Mouse (Mus musculus): ENCODE results near the gene Bid. TPM values are rescaled to one million over a fixed set of nuclear protein-coding genes. Genes with fewer than 3 reads are reported as not detected.
A peak's percentile ranks its signal among the peaks of the same experiment; 100 is the strongest.

Gene Bid
- polyA plus RNA-seq, 1 experiment, result 13.6 TPM

GRCm38 (mm10) chr6:120906521-120906920 is 10.1 kb downstream of the Bid start:
- TF ChIP-seq FLI1 (IDR thresholded peaks at IDR 0.05; ENCODE audit: low read length) (no peak), GATA1 (IDR thresholded peaks at IDR 0.05; ENCODE audit: borderline replicate concordance, low read length) (no peak)

GRCm38 (mm10) chr6:120905111-120905510 is 11.5 kb downstream of the Bid start:
- H3K9me3 ChIP-seq, result no peaks in the 10 kb centered on the region
- H3K4me1 ChIP-seq, result peaks cover 51% of the 10 kb centered on the region
- no peak for TF ChIP-seq FLI1 (IDR thresholded peaks at IDR 0.05; ENCODE audit: low read length)
- TF ChIP-seq GATA1 (IDR thresholded peaks at IDR 0.05; ENCODE audit: borderline replicate concordance, low read length), result no peak
- peaks cover 83% of the 10 kb centered on the region for H3K36me3 ChIP-seq (replicated peaks; ENCODE audit: low read length)
- no peak overlapping the region for H3K4me3 ChIP-seq (replicated peaks)
- H3K27me3 ChIP-seq (replicated peaks), result no peaks in the 10 kb centered on the region

More at GRCm38 (mm10) chr6:120906521-120906920, 10.1 kb downstream of the Bid start:
- no peaks in the 10 kb centered on the region for H3K27me3 ChIP-seq (replicated peaks)
- H3K9me3 ChIP-seq, result no peaks in the 10 kb centered on the region
- H3K36me3 ChIP-seq (replicated peaks; ENCODE audit: low read length), result peaks cover 83% of the 10 kb centered on the region
- H3K4me1 ChIP-seq, result peaks cover 51% of the 10 kb centered on the region
- H3K4me3 ChIP-seq (replicated peaks), result no peak overlapping the region

- Histone ChIP-seq H3K27me3 (replicated peaks) (no peaks in the 10 kb centered on the region), H3K4me1 (peaks cover 54% of the 10 kb centered on the region), H3K4me3 (replicated peaks) (no peak overlapping the region), H3K9me3 (no peaks in the 10 kb centered on the region), H3K36me3 (replicated peaks; ENCODE audit: low read length) (peaks cover 87% of the 10 kb centered on the region)
- TF ChIP-seq FLI1 (IDR thresholded peaks at IDR 0.05; ENCODE audit: low read length) (no peak), GATA1 (IDR thresholded peaks at IDR 0.05; ENCODE audit: borderline replicate concordance, low read length) (no peak)
These were observed 12.7 kb downstream of the Bid start for GRCm38 (mm10) chr6:120903961-120904360.

- no peak for TF ChIP-seq GATA1 (IDR thresholded peaks at IDR 0.05; ENCODE audit: borderline replicate concordance, low read length)
- TF ChIP-seq FLI1 (IDR thresholded peaks at IDR 0.05; ENCODE audit: low read length), result no peak
- Histone ChIP-seq H3K9me3 (no peaks in the 10 kb centered on the region), H3K4me1 (peaks cover 59% of the 10 kb centered on the region), H3K4me3 (replicated peaks) (no peak overlapping the region), H3K27me3 (replicated peaks) (no peaks in the 10 kb centered on the region), H3K36me3 (replicated peaks; ENCODE audit: low read length) (peaks cover 92% of the 10 kb centered on the region)
These were observed 13.2 kb downstream of the Bid start for GRCm38 (mm10) chr6:120903450-120903912.

- H3K4me1 ChIP-seq, result peaks cover 71% of the 10 kb centered on the region
- peak overlapping the region; percentile 59 for H3K4me3 ChIP-seq (replicated peaks)
- no peaks in the 10 kb centered on the region for H3K27me3 ChIP-seq (replicated peaks)
- no peaks in the 10 kb centered on the region for H3K9me3 ChIP-seq
- peaks cover 97% of the 10 kb centered on the region for H3K36me3 ChIP-seq (replicated peaks; ENCODE audit: low read length)
- TF ChIP-seq FLI1 (IDR thresholded peaks at IDR 0.05; ENCODE audit: low read length), result no peak
- TF ChIP-seq GATA1 (IDR thresholded peaks at IDR 0.05; ENCODE audit: borderline replicate concordance, low read length), result no peak
These were observed 14.6 kb downstream of the Bid start for GRCm38 (mm10) chr6:120901776-120902645.

GRCm38 (mm10) chr6:120898188-120898833 is 18.3 kb downstream of the Bid start:
- no peaks in the 10 kb centered on the region for H3K27me3 ChIP-seq (replicated peaks)
- TF ChIP-seq GATA1 (IDR thresholded peaks at IDR 0.05; ENCODE audit: borderline replicate concordance, low read length) (no peak), FLI1 (IDR thresholded peaks at IDR 0.05; ENCODE audit: low read length) (no peak)
- H3K4me3 ChIP-seq (replicated peaks), result no peak overlapping the region
- peaks cover 66% of the 10 kb centered on the region for H3K4me1 ChIP-seq
- no peaks in the 10 kb centered on the region for H3K9me3 ChIP-seq
- H3K36me3 ChIP-seq (replicated peaks; ENCODE audit: low read length), result peaks cover 97% of the 10 kb centered on the region

- Histone ChIP-seq H3K4me3 (replicated peaks) (no peak overlapping the region), H3K9me3 (no peaks in the 10 kb centered on the region), H3K36me3 (replicated peaks; ENCODE audit: low read length) (peaks cover 100% of the 10 kb centered on the region), H3K4me1 (peaks cover 33% of the 10 kb centered on the region), H3K27me3 (replicated peaks) (no peaks in the 10 kb centered on the region)
- no peak for TF ChIP-seq FLI1 (IDR thresholded peaks at IDR 0.05; ENCODE audit: low read length)
- TF ChIP-seq GATA1 (IDR thresholded peaks at IDR 0.05; ENCODE audit: borderline replicate concordance, low read length), result no peak
These were observed 22.1 kb downstream of the Bid start for GRCm38 (mm10) chr6:120894524-120894923.

GRCm38 (mm10) chr6:120894089-120894488 is 22.6 kb downstream of the Bid start:
- Histone ChIP-seq H3K4me3 (replicated peaks) (no peak overlapping the region), H3K27me3 (replicated peaks) (no peaks in the 10 kb centered on the region), H3K4me1 (peaks cover 33% of the 10 kb centered on the region), H3K36me3 (replicated peaks; ENCODE audit: low read length) (peaks cover 100% of the 10 kb centered on the region), H3K9me3 (no peaks in the 10 kb centered on the region)
- no peak for TF ChIP-seq GATA1 (IDR thresholded peaks at IDR 0.05; ENCODE audit: borderline replicate concordance, low read length)
- TF ChIP-seq FLI1 (IDR thresholded peaks at IDR 0.05; ENCODE audit: low read length), result no peak

GRCm38 (mm10) chr6:120886696-120887095 is 30.0 kb downstream of the Bid start:
- Histone ChIP-seq H3K4me3 (replicated peaks) (no peak overlapping the region), H3K36me3 (replicated peaks; ENCODE audit: low read length) (peaks cover 96% of the 10 kb centered on the region)
- TF ChIP-seq GATA1 (IDR thresholded peaks at IDR 0.05; ENCODE audit: borderline replicate concordance, low read length) (no peak), FLI1 (IDR thresholded peaks at IDR 0.05; ENCODE audit: low read length) (no peak)

GRCm38 (mm10) chr6:120884436-120884835 is 32.2 kb downstream of the Bid start:
- Histone ChIP-seq H3K36me3 (replicated peaks; ENCODE audit: low read length) (peaks cover 94% of the 10 kb centered on the region), H3K4me3 (replicated peaks) (no peak overlapping the region), H3K9me3 (peaks cover 5% of the 10 kb centered on the region), H3K4me1 (no peaks in the 10 kb centered on the region), H3K27me3 (replicated peaks) (no peaks in the 10 kb centered on the region)
- TF ChIP-seq FLI1 (IDR thresholded peaks at IDR 0.05; ENCODE audit: low read length) (no peak), GATA1 (IDR thresholded peaks at IDR 0.05; ENCODE audit: borderline replicate concordance, low read length) (no peak)

More at GRCm38 (mm10) chr6:120886696-120887095, 30.0 kb downstream of the Bid start:
- peaks cover 5% of the 10 kb centered on the region for H3K9me3 ChIP-seq
- no peaks in the 10 kb centered on the region for H3K27me3 ChIP-seq (replicated peaks)
- no peaks in the 10 kb centered on the region for H3K4me1 ChIP-seq
